Mouse (Mus musculus): Measurements from ENCODE around the gene Sf3a1. TPM values are rescaled to one million over a fixed set of nuclear protein-coding genes. Genes with fewer than 3 reads are reported as not detected.

Sf3a1 gene
- polyA plus RNA-seq, 1 experiment from 2014 or later: 51.9 TPM

GRCm38 (mm10) chr11:4195597-4196031 is 35.5 kb downstream of the Sf3a1 start:
- 89% methylated on average over 3 of the region's 3 CpGs for WGBS
- no peak for ATAC-seq (replicated peaks)
- no peak overlapping the region for H3K4me3 ChIP-seq
- H3K9ac ChIP-seq (replicated peaks): no peak overlapping the region
- no peak overlapping the region for H3K27ac ChIP-seq (replicated peaks)
- H3K9me3 ChIP-seq: no peaks in the 10 kb centered on the region
- no peaks in the 10 kb centered on the region for H3K4me1 ChIP-seq
- H3K36me3 ChIP-seq: no peaks in the 10 kb centered on the region
- H3K27me3 ChIP-seq: no peaks in the 10 kb centered on the region
- no peak overlapping the region for H3K4me2 ChIP-seq (replicated peaks)

- Histone ChIP-seq H3K4me1 (no peaks in the 10 kb centered on the region), H3K36me3 (no peaks in the 10 kb centered on the region), H3K4me3 (no peak overlapping the region), H3K27me3 (no peaks in the 10 kb centered on the region), H3K9me3 (no peaks in the 10 kb centered on the region), H3K27ac (replicated peaks) (no peak overlapping the region), H3K4me2 (replicated peaks) (no peak overlapping the region), H3K9ac (replicated peaks) (no peak overlapping the region)
- ATAC-seq (replicated peaks): no peak
- 84% methylated on average over 8 of the region's 8 CpGs for WGBS
These were observed 36.5 kb downstream of the Sf3a1 start for GRCm38 (mm10) chr11:4196636-4197035.

DNA sequence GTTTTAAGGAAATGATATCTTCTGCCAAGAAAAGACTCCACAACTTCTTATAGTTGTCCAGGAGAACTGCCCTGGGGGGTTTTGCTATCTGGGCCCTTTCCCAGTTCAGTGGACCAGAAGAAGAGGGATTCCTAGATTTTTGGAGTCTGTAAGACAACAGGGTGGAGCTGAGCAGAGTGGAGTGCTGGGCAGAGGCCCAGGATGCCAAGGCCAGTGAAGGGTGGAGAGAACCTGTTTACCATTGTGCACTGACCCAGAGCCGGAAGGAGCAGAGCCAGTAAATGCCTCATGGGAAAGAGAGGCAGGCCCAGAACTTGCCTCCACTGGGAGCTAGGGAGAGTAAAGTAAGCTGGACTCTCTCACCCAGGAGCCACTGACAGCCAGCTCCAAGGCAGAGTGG is 37.5 kb downstream of the Sf3a1 start:
- 67% methylated on average over 1 of the region's 1 CpGs for WGBS
- ATAC-seq (replicated peaks): no peak
- H3K36me3 ChIP-seq: no peaks in the 10 kb centered on the region

DNA sequence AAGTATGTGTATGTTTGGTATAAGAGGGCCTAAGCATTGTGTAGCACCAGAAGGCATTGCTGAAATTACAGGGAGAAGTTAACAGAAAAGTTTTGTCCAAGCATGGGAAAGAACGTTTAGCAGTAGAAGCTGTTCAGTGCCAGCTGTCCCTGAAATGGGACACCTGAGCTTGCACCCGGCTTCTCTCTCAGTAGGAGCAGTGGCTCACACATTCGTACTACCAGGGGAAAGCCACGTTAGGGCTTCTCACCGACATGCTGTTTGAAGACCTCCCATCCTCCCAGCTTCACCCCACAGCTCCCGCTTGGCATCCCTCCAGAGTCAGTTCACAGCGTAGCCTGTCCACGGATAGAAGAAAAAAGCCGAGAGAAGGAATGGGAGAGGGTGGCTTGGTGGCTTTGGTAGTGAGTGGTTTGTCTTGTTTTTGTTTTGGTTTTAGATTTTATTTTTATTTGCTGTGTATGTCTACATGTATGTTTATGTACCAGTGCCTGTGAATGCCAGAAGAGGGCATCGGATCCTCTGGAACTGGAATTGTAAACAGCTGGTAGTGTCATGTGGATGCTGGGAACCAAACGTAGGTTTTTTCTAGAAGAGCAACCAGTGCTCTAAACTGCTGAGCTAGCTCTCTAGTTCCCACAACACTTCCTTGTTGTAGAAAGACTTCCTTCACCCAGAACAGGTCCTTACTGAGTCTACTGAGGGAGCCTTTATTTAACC is 42.0 kb downstream of the Sf3a1 start:
- Histone ChIP-seq H3K4me2 (replicated peaks) (no peak overlapping the region), H3K36me3 (no peaks in the 10 kb centered on the region), H3K27ac (replicated peaks) (no peak overlapping the region), H3K9ac (replicated peaks) (no peak overlapping the region), H3K9me3 (no peaks in the 10 kb centered on the region), H3K4me3 (no peak overlapping the region), H3K4me1 (no peaks in the 10 kb centered on the region), H3K27me3 (no peaks in the 10 kb centered on the region)
- WGBS: 63% methylated on average over 11 of the region's 11 CpGs
- ATAC-seq (replicated peaks): no peak

More for the DNA sequence above, 37.5 kb downstream of the Sf3a1 start:
- no peak overlapping the region for H3K4me2 ChIP-seq (replicated peaks)
- H3K27me3 ChIP-seq: no peaks in the 10 kb centered on the region
- no peak overlapping the region for H3K9ac ChIP-seq (replicated peaks)
- H3K4me1 ChIP-seq: no peaks in the 10 kb centered on the region
- no peaks in the 10 kb centered on the region for H3K9me3 ChIP-seq
- H3K27ac ChIP-seq (replicated peaks): no peak overlapping the region
- no peak overlapping the region for H3K4me3 ChIP-seq

- Histone ChIP-seq H3K27me3 (no peaks in the 10 kb centered on the region), H3K9me3 (no peaks in the 10 kb centered on the region), H3K4me1 (no peaks in the 10 kb centered on the region), H3K36me3 (peaks cover 9% of the 10 kb centered on the region; the same call in 1 of the 2 replicates), H3K4me2 (replicated peaks) (no peak overlapping the region), H3K27ac (replicated peaks) (no peak overlapping the region), H3K4me3 (no peak overlapping the region), H3K9ac (replicated peaks) (no peak overlapping the region)
- 88% methylated on average over 12 of the region's 12 CpGs for WGBS
- ATAC-seq (replicated peaks): no peak
These were observed 43.0 kb downstream of the Sf3a1 start for GRCm38 (mm10) chr11:4202995-4203704.

GRCm38 (mm10) chr11:4203705-4204074 is 43.5 kb downstream of the Sf3a1 start:
- Histone ChIP-seq H3K4me3 (no peak overlapping the region), H3K27me3 (no peaks in the 10 kb centered on the region), H3K4me1 (no peaks in the 10 kb centered on the region), H3K36me3 (peaks cover 13% of the 10 kb centered on the region; the same call in 1 of the 2 replicates), H3K27ac (replicated peaks) (no peak overlapping the region), H3K9ac (replicated peaks) (no peak overlapping the region), H3K4me2 (replicated peaks) (no peak overlapping the region), H3K9me3 (no peaks in the 10 kb centered on the region)
- 47% methylated on average over 2 of the region's 2 CpGs for WGBS
- no peak for ATAC-seq (replicated peaks)

DNA sequence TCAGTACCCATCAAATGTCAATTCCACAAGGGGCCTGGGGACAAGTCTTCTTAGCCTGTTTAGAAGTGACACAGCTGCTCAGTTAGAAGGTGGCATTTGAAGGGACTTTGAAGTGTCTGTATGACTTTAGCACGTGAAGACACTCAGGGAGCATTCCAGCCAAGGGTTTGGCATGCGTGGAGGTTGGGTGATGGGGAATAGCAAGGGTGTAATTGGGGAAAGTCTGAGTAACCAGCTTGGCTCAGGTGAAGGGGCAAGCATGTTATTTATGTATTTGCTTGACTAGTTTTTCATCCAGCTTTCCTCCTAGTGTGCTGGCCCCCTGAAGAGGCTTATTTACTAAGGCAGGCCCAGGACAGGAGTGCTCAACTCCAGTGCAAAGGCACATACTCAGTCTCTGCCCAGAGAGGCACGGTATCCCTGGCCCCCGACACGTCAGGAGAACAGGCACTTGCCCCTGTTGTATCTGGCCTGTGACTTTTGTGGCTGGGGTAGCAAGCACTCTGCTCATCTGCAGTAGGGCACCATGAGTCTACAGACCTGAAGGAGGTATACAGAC is 45.0 kb downstream of the Sf3a1 start:
- H3K27me3 ChIP-seq: no peaks in the 10 kb centered on the region
- H3K9me3 ChIP-seq: no peaks in the 10 kb centered on the region
- H3K4me2 ChIP-seq (replicated peaks): no peak overlapping the region
- H3K4me1 ChIP-seq: no peaks in the 10 kb centered on the region
- H3K36me3 ChIP-seq: peaks cover 23% of the 10 kb centered on the region; the same call in 1 of the 2 replicates
- H3K4me3 ChIP-seq: no peak overlapping the region
- H3K9ac ChIP-seq (replicated peaks): no peak overlapping the region
- no peak for ATAC-seq (replicated peaks)
- WGBS: 94% methylated on average over 5 of the region's 5 CpGs
- H3K27ac ChIP-seq (replicated peaks): no peak overlapping the region

GRCm38 (mm10) chr11:4205951-4206350 is 45.8 kb downstream of the Sf3a1 start:
- no peak overlapping the region for H3K27ac ChIP-seq (replicated peaks)
- peaks cover 23% of the 10 kb centered on the region; the same call in 1 of the 2 replicates for H3K36me3 ChIP-seq
- no peak overlapping the region for H3K9ac ChIP-seq (replicated peaks)
- no peak overlapping the region for H3K4me3 ChIP-seq
- H3K4me1 ChIP-seq: no peaks in the 10 kb centered on the region
- no peak for ATAC-seq (replicated peaks)
- no peaks in the 10 kb centered on the region for H3K27me3 ChIP-seq
- H3K4me2 ChIP-seq (replicated peaks): no peak overlapping the region
- H3K9me3 ChIP-seq: no peaks in the 10 kb centered on the region
- WGBS: 91% methylated on average over 7 of the region's 7 CpGs

- peaks cover 23% of the 10 kb centered on the region for H3K36me3 ChIP-seq
- ATAC-seq (replicated peaks): no peak
- WGBS: 85% methylated on average over 6 of the region's 6 CpGs
These were observed 46.4 kb downstream of the Sf3a1 start for GRCm38 (mm10) chr11:4206563-4206962.

GRCm38 (mm10) chr11:4207655-4208054 is 47.5 kb downstream of the Sf3a1 start:
- H3K36me3 ChIP-seq: peaks cover 26% of the 10 kb centered on the region
- no peaks in the 10 kb centered on the region for H3K27me3 ChIP-seq
- H3K4me3 ChIP-seq: no peak overlapping the region
- WGBS: 94% methylated on average over 9 of the region's 9 CpGs
- no peaks in the 10 kb centered on the region for H3K9me3 ChIP-seq
- no peak overlapping the region for H3K4me2 ChIP-seq (replicated peaks)
- no peak overlapping the region for H3K9ac ChIP-seq (replicated peaks)
- no peak overlapping the region for H3K27ac ChIP-seq (replicated peaks)
- no peak for ATAC-seq (replicated peaks)
- H3K4me1 ChIP-seq: no peaks in the 10 kb centered on the region

More at GRCm38 (mm10) chr11:4206563-4206962, 46.4 kb downstream of the Sf3a1 start:
- H3K4me2 ChIP-seq (replicated peaks): no peak overlapping the region
- H3K27me3 ChIP-seq: no peaks in the 10 kb centered on the region
- H3K9me3 ChIP-seq: no peaks in the 10 kb centered on the region
- H3K4me3 ChIP-seq: no peak overlapping the region
- no peaks in the 10 kb centered on the region for H3K4me1 ChIP-seq
- H3K9ac ChIP-seq (replicated peaks): no peak overlapping the region
- no peak overlapping the region for H3K27ac ChIP-seq (replicated peaks)

- 82% methylated on average over 5 of the region's 5 CpGs for WGBS
- no peak for ATAC-seq (replicated peaks)
- Histone ChIP-seq H3K27ac (replicated peaks) (no peak overlapping the region), H3K4me2 (replicated peaks) (no peak overlapping the region), H3K27me3 (no peaks in the 10 kb centered on the region), H3K4me3 (no peak overlapping the region), H3K4me1 (no peaks in the 10 kb centered on the region), H3K9me3 (no peaks in the 10 kb centered on the region), H3K36me3 (peaks cover 31% of the 10 kb centered on the region), H3K9ac (replicated peaks) (no peak overlapping the region)
These were observed 49.4 kb downstream of the Sf3a1 start for GRCm38 (mm10) chr11:4209556-4209955.

GRCm38 (mm10) chr11:4210786-4211185 is 50.6 kb downstream of the Sf3a1 start:
- Histone ChIP-seq H3K27ac (replicated peaks) (no peak overlapping the region), H3K36me3 (peaks cover 31% of the 10 kb centered on the region), H3K4me2 (replicated peaks) (no peak overlapping the region), H3K9ac (replicated peaks) (no peak overlapping the region), H3K4me1 (no peaks in the 10 kb centered on the region), H3K9me3 (no peaks in the 10 kb centered on the region), H3K4me3 (no peak overlapping the region), H3K27me3 (no peaks in the 10 kb centered on the region)
- WGBS: 91% methylated on average over 1 of the region's 1 CpGs
- ATAC-seq (replicated peaks): no peak
